Mouse (Mus musculus) adrenal gland, postnatal 14 days (tissue): ENCODE data around the gene Dnah2. TPM values are rescaled to one million over a fixed set of nuclear protein-coding genes. Genes with fewer than 3 reads are reported as not detected.
A peak's percentile ranks its signal among the peaks of the same experiment; 100 is the strongest.

Source experiments
- DNase-seq: peaks from one replicate; pipeline ENCODE4 v3.0.0; 2021; ENCODE audit warnings: mixed read lengths
- total RNA-seq: library from RNA; stranded (reverse); gene quantifications from 2 replicates; pipeline ENCODE4 v1.2.3, GENCODE M21; 2021

The Dnah2 gene
- total RNA-seq, 1 experiment from 2014 or later: 0.22 TPM

DNA sequence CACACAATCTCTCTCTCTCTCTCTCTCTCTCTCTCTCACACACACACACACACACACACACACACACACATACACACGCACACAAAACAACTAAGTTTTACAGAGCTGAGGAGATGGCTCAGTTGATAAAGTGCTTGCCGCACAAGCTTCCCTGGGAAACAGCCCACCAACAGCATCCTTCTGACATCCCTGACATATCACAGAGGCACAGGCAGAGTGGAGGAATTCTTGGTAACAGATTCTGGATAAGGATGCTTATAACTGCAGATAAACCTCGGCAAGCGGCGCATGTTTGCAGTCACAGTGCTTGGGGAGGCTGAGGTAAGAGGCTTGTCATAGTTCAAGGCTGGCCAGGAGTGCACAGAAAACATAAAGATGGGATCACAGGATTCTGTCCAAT lies 87.3 kb downstream of the Dnah2 start:
- DNase-seq: no peak

GRCm38 (mm10) chr11:69459883-69460282 lies 89.0 kb downstream of the Dnah2 start:
- DNase-seq: no peak

DNA sequence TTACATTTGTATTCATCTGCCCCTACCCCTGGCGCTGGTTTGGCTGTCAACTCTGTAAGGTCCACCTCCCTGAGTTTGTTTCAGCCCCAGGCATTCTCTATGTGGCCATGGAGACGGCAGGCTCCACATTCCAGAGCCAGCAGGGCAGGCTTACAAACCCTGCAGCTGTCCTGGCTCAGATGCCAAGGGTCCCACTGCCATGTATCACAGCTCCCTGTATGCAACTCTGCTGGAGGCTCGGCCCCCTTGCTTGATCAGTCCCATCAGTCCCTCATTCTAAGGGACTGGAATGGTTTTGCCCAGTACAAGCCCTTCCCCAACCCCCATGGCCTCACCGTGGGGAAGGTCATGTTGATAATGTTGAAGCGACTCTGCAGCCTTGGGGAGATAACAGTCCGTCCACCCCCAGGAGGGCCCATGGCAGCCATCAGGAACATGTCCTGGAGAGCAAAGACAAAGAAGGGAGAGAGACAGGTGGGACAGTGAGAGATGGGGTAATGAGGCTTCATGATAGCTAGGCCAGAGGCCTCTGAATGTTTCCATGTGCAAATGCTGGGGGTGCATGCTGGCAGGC lies 91.8 kb downstream of the Dnah2 start:
- peak; percentile 63 for DNase-seq

DNA sequence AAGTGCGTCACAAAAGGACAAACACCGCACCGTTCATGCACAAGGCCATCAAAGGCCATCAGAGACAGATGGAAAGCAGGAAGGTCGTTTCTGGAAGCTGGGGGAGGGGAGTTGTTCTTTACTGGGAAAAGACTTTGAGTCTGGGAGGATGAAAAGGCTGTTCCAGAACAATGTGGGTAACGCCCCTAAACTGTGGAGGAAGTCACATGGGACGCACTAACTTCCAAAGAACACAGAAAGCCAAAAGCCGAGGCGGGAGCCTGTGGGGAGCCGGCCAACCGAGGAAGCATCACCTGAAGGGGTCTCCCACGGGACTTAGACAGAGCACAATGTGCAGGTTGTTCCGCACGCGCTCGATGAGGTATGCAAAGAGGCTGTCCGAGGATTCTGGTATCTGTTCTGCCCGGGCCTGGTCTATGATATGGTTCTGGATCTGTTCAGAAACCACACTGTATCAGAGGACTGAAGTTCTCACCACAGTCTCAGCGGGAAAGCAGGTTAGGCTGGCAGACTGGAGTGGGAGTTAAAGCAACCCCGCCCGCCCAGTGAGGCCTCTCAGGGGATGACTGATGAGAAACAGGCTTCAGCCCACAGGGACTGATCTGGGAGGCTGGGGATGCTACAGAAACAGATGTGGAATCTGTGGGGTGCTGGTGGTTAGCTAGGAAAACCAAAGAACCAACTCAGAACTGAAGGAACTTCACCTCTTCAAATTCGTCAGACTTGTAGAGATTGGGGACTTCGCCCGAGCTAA lies 96.6 kb downstream of the Dnah2 start:
- DNase-seq: peak; percentile 64

DNA sequence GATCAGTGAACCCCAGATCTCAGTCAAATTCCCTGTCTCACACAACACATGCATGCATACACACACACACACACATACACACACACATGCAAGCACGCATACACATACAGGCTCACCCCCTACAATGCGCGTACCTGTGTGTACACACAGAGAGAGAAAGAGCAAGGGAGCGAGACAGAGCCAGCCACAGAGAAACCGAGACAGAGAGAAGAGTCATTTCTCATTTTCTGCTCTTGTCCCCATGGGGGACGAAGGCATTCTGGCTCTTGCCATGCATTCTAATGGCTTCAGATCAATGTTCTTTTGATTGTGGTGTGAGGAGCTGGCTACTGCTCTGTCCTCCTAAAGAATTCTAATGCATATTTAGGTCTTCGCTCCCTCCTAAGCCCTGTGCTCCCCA lies 101.6 kb downstream of the Dnah2 start:
- DNase-seq: no peak

DNA sequence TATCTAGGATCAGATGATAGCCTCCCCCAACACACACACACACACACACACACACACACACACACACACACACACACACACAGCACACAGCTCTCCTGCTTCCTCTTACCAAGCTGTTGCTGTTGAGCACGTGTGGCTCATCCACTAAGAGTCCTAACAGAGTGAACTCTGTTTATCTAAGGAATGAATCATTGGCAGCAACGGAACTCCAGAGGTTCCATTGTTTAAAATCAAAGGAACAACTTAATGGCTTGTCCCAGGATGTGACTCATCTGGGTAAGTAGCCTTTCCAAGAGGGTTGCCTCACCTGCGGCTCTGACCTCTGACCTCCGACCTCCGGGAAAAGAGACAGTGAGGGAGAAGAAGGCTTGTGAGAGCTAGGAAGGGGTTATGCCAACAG lies 105.6 kb downstream of the Dnah2 start:
- DNase-seq: peak; percentile 62

- no peak for DNase-seq
Measured at GRCm38 (mm10) chr11:69437291-69437690, 111.6 kb downstream of the Dnah2 start.

- DNase-seq: no peak
Measured at GRCm38 (mm10) chr11:69433189-69433588, 115.7 kb downstream of the Dnah2 start.

GRCm38 (mm10) chr11:69432640-69432982 lies 116.3 kb downstream of the Dnah2 start:
- peak; percentile 5 for DNase-seq

GRCm38 (mm10) chr11:69431829-69432639 lies 116.9 kb downstream of the Dnah2 start:
- DNase-seq: peak; percentile 84

GRCm38 (mm10) chr11:69430631-69431030 lies 118.3 kb downstream of the Dnah2 start:
- DNase-seq: peak; percentile 3

GRCm38 (mm10) chr11:69429313-69429712 lies 119.6 kb downstream of the Dnah2 start:
- DNase-seq: peak; percentile 41

GRCm38 (mm10) chr11:69428751-69429150 lies 120.2 kb downstream of the Dnah2 start:
- DNase-seq: peak; percentile 72

DNA sequence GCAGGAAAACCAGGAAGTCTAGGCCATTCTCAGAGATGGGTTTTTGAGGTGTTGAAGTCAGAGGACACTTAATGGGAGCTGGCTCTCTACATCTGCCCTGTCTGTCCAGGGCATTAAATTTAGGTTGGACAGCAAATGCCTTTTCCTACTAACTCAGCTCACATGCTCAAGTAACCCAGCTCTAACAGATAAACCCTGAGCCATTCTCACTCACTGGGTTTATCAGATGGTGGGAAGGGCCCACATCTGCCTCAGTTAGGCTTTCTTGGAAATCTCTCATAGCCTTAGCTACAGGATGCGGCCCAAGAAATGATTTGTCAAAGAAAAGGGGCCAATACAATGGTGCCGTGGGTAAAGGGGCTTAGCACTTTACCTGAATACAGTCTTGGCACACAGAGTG lies 122.7 kb downstream of the Dnah2 start:
- no peak for DNase-seq

- peak; percentile 3 for DNase-seq
Measured at GRCm38 (mm10) chr11:69423885-69424284, 125.0 kb downstream of the Dnah2 start.

DNA sequence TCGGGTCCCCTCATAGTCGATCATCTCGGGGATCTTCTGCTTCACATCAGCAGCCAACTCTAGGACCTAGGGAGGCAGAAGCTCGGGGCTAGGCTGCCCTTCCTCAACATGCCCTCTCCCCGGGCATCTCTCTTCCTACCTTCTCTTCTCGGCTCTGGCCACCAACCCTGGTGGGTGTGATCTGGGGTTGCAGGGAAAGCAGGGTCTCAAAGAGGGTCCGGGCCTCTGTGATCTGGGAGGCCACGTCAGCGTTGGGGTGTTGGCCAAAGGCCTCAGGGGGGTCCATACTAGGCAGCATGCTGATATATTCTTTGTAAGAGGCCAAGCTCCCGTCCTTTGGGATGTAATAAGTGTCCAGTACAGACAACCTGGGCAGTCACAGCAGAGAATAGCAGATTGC lies 126.1 kb downstream of the Dnah2 start:
- DNase-seq: peak; percentile 1

DNA sequence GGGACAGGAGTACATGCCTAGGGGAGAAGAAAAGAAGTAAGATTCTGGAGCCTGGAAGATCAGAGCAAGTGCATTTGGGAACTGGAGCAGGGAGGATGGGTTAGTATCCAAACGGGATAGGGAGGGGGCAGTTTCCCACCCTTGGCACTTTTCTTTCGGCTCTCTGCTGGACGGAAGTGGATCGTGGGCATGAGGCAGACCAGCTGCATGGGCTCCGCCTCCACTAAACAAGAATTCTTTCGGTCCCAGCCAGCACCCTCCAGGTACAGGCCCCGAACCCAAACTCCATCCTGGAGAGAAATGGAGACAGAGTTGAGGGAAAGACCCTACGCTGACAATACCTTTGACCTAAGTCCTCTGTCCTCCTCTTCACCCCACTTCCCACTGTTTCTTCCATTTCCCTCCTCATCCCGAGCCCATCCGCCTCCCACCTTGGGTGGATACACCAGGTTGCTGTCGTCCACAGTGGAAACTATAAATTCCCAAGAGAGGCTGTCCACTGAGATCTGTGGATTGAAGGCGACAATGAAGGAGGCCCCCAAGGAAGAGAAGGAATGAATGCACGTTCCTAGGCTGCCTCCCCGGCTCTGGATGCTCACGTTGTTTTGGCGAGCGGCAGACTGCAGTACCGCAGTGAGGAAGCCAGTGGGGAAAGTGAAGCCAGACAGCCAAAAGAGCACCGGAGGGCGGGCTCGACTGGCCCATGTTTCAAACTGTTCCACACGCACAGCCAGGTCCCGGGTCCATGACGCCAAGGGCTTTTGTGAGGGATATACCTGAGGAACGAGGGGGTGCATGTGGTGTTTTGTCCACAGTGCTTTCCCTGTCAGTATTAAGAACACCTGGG lies 127.6 kb downstream of the Dnah2 start:
- peak; percentile 7 for DNase-seq

- DNase-seq: no peak
Measured at GRCm38 (mm10) chr11:69420554-69421000, 128.3 kb downstream of the Dnah2 start.

- DNase-seq: peak; percentile 71
Measured at GRCm38 (mm10) chr11:69419813-69420553, 128.9 kb downstream of the Dnah2 start.

GRCm38 (mm10) chr11:69419443-69419812 lies 129.5 kb downstream of the Dnah2 start:
- DNase-seq: peak; percentile 66
